Mouse (Mus musculus) ES-Bruce4 (cell line): ENCODE results near the gene E330034G19Rik.

Experiments
- CTCF ChIP-seq: IDR thresholded peaks from one replicate; pipeline ENCODE4 v1.8.1; 2011; ENCODE audit warnings: low read depth, low read length
- EP300 ChIP-seq: IDR thresholded peaks from 2 replicates; pipeline ENCODE4 v1.6.1; 2011; ENCODE audit warnings: low read depth, low read length; ENCODE audit not compliant: insufficient read depth
- POLR2A ChIP-seq: IDR thresholded peaks from one replicate; pipeline ENCODE4 v1.8.1; 2011; ENCODE audit warnings: low read length; ENCODE audit not compliant: insufficient read depth

DNA sequence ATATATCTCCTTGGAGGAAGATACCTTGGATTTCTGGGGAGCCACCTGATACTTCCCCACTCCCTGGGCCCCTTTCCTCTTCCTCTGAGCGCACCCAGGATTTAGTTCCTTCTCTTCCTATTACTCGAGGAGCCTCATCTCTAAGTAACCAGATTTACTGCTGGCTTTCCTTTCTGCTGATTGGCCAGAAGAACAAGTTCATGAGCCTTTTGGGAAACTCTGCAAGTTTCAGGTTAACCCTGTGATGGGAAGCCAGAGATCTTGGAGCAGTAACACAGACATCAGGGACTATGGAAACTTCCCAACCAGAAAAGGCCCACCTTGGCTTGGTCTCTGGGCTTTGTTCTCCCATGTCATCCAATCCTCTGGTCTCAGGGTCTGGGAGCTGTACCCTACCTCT is 37.1 kb upstream of the E330034G19Rik start:
- TF ChIP-seq POLR2A (no peak), EP300 (no peak), CTCF (no peak)
